Mouse (Mus musculus) heart, postnatal 36 days (tissue): ENCODE results near the gene Sdk1. TPM values are rescaled to one million over a fixed set of nuclear protein-coding genes. Genes with fewer than 3 reads are reported as not detected.
"Not testable (repeated sequence)": the region's sequence is repeated elsewhere in the genome, so short reads cannot be mapped to it uniquely, and the experiment has no call there.

ENCODE experiments used
- DNase-seq, 2 experiments: peaks; one replicate each; pipeline ENCODE4 v3.0.0; 2021 to 2022
- intact Hi-C: fragments of 180-260 bp; cut with DNase I; formaldehyde crosslinking; loops from one replicate; pipeline ENCODE4 v1.15.1; 2025
- total RNA-seq, 2 experiments: library from RNA; stranded (reverse); gene quantifications; 2 replicates each; pipeline ENCODE4 v1.2.3; 2021

The Sdk1 gene
- total RNA-seq, 2 experiments from 2014 or later: 1.7 to 1.8 TPM

DNA sequence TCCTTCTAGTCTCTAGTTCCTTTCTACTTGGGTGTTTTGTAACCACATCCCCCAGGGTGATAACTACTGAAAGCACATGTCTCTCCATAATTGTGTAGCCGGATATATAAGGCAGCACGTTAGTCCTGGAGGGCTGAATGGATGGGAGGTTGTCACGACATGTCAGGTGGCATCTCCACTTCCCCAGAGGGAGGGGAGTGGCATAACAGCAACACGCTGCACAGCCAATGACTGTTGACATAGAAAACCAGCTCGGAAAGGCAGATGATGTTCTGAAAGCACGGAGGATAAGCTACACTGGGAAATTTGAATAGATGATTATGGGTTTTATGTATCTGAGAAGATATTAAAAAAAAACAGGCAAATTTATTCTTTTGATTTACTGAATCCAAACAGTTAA, 376.4 kb downstream of the Sdk1 start:
- intact Hi-C loops: no loop called here
- no peak for DNase-seq

DNA sequence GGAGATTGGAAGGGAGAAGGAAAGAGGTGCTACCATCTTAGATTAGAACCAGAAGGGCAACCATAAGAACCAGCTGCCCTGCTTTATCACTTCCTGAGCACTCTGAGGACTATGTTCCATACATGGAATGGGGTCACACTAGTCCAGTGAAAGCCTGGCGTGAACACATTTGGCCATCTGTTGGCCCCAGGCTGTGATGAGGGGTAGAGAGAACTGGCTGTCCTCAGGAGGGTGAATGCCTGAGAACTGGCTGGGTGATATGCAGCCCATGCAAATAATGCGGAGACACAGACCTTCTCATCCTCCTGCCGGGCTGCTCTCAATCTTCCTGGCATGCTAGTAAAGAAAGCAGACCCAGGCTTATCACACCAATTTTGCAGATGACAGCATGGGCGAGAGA, 384.1 kb downstream of the Sdk1 start:
- intact Hi-C loops: no loop called here
- DNase-seq: no peak

DNA sequence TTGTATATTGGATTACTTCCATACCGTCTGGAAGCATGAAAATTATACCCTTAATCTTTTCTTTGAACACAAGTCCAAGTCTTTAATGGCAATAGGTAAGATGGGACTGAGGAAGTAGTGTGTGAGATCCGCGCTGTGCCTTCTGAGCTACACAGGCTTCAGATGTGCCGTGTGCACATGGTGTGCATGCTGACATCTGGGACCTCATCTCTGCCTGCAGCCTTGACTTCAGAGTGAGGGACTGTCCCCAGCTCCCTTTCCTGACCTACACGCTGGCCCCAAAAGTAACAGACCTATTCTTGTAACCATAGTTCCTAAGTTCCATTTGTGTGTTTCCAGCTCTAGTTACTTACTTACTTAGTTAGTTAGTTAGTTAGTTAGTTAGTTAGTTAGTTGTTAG, 390.4 kb downstream of the Sdk1 start:
- DNase-seq: no peak
- intact Hi-C loops: no loop called here

- intact Hi-C loops: no loop called here
- DNase-seq: no peak
Measured at GRCm38 (mm10) chr5:141633271-141633670, 392.0 kb downstream of the Sdk1 start.

DNA sequence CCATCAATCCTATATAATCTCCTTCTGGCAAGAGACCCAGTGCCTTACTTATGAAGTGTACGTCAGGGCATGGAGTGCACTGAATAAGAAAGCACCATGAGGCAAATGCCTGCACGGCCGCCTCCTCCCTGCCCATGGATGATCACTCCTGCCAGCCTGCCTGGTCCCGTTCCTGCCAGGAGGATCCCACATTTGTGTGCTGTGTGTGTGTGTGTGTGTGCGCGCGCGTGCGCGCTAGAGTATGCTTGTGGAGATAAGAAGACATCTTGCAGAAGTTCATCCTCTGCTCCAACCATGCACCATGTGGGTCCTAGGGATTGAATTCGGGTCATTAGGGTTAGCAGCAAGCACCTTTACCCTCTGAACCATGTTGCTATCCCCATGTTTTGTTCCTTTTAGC, 395.1 kb downstream of the Sdk1 start:
- DNase-seq: no peak
- intact Hi-C loops: no loop called here

DNA sequence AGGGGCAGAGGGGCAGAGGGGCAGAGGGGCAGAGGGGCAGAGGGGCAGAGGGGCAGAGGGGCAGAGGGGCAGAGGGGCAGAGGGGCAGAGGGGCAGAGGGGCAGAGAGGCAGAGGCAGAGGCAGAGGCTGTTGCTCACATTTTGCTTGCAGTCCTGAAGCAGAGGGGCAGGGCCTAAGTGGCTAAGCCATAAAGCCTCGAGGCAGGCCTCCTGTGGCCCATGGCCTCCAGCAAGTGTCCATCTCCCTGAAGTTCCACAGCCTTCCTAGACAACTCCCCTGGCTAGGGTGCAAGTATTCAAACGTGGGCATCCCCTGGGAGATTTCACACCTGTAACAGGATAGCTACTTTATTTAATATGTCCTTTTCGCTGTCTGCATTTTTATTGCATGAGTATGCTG, 395.8 kb downstream of the Sdk1 start:
- DNase-seq, intact Hi-C loops: not testable (repeated sequence)

- no peak for DNase-seq
- intact Hi-C loops: no loop called here
Measured at GRCm38 (mm10) chr5:141645671-141646070, 404.4 kb downstream of the Sdk1 start.

DNA sequence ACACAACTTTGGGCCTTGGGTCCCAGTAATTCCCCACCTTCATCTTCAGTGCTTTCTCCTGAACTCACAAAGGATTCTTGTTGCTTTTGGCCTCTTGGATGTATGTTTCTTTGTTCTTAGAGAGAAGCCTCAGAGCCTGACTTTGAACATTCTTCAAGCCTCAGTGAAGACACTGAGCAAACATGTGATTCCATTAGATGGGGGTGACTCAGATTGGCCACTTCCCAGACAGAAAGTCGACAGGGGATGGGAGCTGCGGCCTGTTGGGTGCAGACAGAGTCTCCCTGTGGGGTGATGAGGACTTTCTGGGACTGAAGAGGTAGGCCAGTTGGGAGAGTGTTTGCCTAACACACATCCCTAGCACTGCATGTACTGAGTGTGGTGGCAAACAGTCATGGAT, 405.3 kb downstream of the Sdk1 start:
- no peak for DNase-seq
- intact Hi-C loops: no loop called here

GRCm38 (mm10) chr5:141649831-141650375, 408.6 kb downstream of the Sdk1 start:
- intact Hi-C loops: no loop called here
- DNase-seq: no peak

DNA sequence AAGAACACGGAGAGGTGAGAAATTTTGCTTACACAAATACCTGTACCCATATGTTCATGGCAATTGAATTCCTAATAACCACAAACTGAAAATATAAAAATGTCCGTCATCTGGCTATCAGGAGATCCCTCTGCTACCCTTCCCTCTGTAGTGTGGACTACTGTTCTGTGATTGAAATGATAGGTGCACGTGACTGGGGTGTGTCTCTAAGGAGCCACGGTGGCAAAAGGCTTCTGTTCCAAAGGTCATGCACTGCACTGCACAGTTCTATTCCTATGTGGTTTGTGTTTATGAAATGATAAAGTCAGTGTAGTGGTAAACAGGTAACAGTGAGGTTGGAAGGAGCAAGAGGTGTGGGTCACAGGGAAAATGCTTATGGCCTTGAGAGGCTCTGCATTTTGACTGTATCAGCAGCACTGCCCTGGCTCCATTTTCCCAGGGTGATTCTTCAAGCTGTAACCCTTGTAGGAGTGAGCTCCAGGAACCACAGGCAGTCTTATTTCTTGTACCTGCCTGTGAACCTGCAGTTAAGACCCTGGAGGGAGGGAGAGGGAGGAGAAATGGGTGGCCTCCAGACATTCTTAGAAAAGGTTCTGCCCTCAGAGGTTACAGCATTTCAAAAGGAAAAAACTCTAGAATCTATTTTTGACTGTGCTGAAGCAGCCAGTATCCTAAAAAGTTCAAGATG, 410.5 kb downstream of the Sdk1 start:
- no peak for DNase-seq
- intact Hi-C loops: no loop called here

GRCm38 (mm10) chr5:141676371-141676770, 435.1 kb downstream of the Sdk1 start:
- no peak for DNase-seq
- intact Hi-C loops: no loop called here

GRCm38 (mm10) chr5:141677034-141677433, 435.7 kb downstream of the Sdk1 start:
- intact Hi-C loops: no loop called here
- DNase-seq: no peak

- no peak for DNase-seq
- intact Hi-C loops: no loop called here
Measured at GRCm38 (mm10) chr5:141677841-141678240, 436.6 kb downstream of the Sdk1 start.

DNA sequence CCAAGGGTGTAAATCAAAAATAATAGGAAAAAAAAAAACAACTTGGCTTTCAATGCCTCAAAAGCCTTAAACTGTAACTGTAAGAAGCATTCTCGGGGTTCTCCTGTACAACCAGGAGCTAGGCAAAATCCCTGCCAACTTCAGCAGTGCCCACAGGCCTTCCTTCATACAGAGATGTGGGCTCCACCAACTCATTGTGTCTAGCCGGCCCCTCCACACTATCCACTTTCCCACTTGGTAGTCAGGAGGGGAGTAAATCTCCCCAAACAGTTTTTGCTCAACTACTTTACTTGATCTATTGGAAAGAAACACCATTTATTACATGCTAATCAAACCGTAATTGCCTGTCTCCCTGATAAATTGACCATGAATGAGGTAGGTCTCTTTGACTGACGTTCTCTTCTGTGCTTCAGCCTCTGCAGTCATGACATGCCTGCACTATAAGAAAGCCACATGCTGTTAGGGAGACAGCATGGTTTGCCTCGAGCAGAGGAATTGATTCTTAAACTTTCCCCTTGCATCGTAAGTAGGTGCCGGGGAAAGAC, 445.7 kb downstream of the Sdk1 start:
- DNase-seq: no peak
- intact Hi-C loops: no loop called here

- intact Hi-C loops: no loop called here
- DNase-seq: no peak
Measured at GRCm38 (mm10) chr5:141689442-141690105, 448.3 kb downstream of the Sdk1 start.

DNA sequence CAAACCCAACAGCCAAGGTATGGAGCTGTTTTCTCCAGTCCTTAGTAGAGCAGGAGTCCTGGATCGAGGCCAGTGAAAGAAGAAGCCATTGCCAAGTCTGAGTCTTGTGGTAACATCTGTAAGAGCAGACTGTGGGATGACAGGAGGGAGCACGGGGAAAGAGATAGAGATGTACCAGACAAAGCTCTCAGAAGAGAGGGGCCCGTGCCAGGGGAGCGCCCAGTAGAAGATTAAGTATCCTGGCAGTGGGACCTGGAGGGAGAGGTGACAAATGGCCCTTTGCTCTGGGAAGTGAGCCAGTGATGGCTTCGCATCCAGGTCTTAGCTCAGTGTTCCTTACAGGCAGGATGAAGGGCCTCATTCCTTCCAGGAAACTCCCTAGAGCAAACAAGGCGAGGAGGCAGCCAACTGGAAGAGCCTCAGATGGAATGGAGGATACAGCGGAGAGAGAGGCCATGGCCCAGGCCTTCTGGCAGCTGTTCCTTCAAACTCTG, 450.2 kb downstream of the Sdk1 start:
- intact Hi-C loops: no loop called here

GRCm38 (mm10) chr5:141693716-141694115, 452.4 kb downstream of the Sdk1 start:
- intact Hi-C loops: no loop called here
- DNase-seq: no peak

More for the DNA sequence above, 450.2 kb downstream of the Sdk1 start:
- DNase-seq: peak; percentile 68 to 77

- intact Hi-C loops: no loop called here
Measured at GRCm38 (mm10) chr5:141694901-141695300, 453.6 kb downstream of the Sdk1 start.

DNA sequence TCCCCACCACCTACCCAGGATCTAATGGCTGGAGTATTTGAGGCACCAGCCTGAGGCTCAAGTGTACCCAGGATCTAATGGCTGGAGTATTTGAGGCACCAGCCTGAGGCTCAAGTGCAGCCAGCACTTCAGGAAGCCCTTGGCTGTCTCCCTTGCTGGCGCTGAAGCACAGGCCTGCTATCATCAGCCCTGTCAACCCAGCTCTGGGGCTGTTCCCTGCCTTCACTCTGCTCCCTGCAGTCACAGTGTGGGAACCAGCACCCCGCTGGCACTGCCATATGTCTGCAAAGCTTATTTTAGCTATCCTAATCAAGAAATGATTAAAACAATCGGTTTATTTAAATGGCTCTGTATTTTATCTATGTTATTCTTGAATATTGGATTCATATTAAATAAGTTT, 457.1 kb downstream of the Sdk1 start:
- no peak for DNase-seq
- intact Hi-C loops: no loop called here

More at GRCm38 (mm10) chr5:141694901-141695300, 453.6 kb downstream of the Sdk1 start:
- no peak for DNase-seq

DNA sequence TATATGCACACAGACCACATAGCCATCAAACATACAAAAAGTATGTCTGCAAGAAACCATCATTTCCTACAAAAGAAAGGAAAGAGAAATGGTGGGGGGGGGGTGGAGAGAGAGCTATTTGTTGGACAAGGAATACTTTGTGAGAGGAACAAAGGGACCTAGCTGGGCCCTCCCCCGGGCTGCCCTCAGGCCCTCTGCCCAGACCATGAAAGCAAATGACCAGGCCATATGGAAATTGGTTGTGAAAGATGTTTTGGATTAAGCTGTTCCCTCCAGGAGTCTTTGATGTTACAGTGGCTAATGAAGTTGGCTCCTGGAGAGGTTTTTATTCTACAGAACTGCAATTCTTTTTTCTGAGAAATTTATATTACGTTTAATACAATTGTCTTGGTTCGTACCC, 479.5 kb downstream of the Sdk1 start:
- intact Hi-C loops: no loop called here
- DNase-seq: no peak

- no peak for DNase-seq
- intact Hi-C loops: no loop called here
Measured at GRCm38 (mm10) chr5:141727968-141728367, 486.7 kb downstream of the Sdk1 start.

GRCm38 (mm10) chr5:141730006-141730405, 488.7 kb downstream of the Sdk1 start:
- intact Hi-C loops: no loop called here
- no peak for DNase-seq
